Mouse (Mus musculus) T-cell, adult 2 months (primary cell): ENCODE measurements around the gene Fancf.
A peak's percentile ranks its signal among the peaks of the same experiment; 100 is the strongest.

ENCODE experiments used
- DNase-seq: peaks from one replicate; pipeline ENCODE4 v3.0.0; 2022; ENCODE audit warnings: low spot score

Fancf gene

GRCm38 (mm10) chr7:51862097-51862492, at the start of gene Fancf:
Gene Fancf, minus strand, starts transcription at chr7:51862267.
- peak; percentile 94 for DNase-seq

GRCm38 (mm10) chr7:51899066-51899465, 37.0 kb upstream of the Fancf start:
- DNase-seq: no peak

GRCm38 (mm10) chr7:51894939-51895338, 32.9 kb upstream of the Fancf start:
- DNase-seq: no peak

- DNase-seq: no peak
Observed at GRCm38 (mm10) chr7:51894133-51894801, 32.2 kb upstream of the Fancf start.

- DNase-seq: no peak
Observed at GRCm38 (mm10) chr7:51893008-51893407, 30.9 kb upstream of the Fancf start.

- DNase-seq: no peak
Observed at GRCm38 (mm10) chr7:51892224-51892965, 30.3 kb upstream of the Fancf start.

- no peak for DNase-seq
Observed at GRCm38 (mm10) chr7:51889601-51890000, 27.5 kb upstream of the Fancf start.

GRCm38 (mm10) chr7:51887678-51888567, 25.9 kb upstream of the Fancf start:
- no peak for DNase-seq

DNA sequence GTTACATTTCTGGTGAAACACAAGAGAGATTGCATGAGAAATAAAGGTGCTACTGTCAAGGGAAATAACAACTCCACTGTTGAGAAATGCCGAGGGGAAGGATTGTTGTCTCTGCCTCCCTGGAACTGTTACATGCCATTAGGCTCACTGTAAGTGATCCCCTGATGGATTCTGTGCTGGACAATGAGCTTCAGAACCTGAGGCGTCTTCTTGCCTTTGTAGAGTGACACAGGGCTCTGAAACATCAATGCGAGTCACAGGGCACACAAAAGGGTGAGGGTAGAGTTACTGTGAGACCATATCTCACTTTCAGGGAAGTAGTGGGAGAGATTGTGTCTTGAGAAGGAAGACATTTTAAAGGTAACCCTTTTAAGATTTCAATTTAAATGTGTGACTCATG, 23.3 kb upstream of the Fancf start:
- DNase-seq: no peak

DNA sequence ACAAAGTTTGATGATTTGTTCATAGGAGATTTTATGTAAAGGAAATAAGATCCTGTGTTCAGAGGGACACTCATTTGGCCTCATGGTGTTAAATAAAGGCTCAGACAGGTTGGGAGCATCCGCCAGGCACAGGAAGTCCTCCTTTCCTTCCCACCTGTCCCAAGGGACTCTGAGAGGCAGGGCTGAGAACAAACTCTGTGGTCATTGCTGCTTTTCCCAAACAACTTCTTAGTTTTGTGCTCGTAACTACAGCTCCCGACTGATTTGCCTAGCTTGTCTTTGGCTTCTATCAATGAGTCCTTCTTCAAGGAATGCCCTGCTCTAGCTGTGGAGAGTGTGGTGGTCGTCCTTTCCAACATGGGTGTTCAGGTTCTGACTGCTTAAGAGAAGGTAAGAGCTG, 18.1 kb upstream of the Fancf start:
- DNase-seq: no peak

GRCm38 (mm10) chr7:51879136-51879723, 17.2 kb upstream of the Fancf start:
- DNase-seq: peak; percentile 37

GRCm38 (mm10) chr7:51878730-51879129, 16.7 kb upstream of the Fancf start:
- DNase-seq: no peak

DNA sequence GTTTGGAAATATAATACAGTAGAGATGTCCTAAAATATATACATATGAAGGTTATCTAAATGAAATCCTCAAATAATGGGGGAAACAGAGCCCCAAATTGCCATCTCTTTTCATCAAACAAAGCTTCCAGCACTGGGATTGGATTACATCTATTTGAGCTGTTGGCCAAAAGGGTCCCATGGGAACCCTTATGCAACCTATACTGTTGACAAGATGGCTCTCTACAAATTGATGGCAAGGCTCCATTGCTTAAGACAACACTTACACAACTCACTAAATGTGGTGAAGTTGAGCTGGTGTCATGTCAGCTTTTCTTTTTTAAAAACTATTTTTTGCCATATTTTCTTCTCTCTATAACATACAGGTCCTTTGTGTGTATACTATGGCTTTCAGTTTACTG, 14.2 kb upstream of the Fancf start:
- DNase-seq: no peak

DNA sequence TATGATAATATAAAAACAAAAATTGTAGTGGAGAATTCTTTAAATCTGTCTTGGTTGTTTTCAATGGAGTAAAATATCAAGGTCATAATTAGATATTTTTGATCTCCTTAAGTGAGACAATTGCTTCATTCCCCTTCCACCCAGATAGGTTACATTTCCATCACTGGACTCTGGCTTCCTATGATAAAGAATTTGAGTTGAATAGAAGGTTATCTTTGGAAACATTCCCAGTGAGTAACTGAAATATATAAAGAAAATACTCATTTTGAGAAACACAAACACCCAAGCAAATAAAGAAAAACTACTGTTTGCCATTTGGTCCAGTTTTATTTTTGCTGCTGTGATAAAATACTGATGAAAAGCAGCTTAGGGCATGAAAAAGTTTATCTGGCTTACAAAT, 10.5 kb upstream of the Fancf start:
- DNase-seq: no peak

- no peak for DNase-seq
Observed at GRCm38 (mm10) chr7:51872041-51872440, 10.0 kb upstream of the Fancf start.

- DNase-seq: no peak
Observed at GRCm38 (mm10) chr7:51867983-51868382, 5.9 kb upstream of the Fancf start.

DNA sequence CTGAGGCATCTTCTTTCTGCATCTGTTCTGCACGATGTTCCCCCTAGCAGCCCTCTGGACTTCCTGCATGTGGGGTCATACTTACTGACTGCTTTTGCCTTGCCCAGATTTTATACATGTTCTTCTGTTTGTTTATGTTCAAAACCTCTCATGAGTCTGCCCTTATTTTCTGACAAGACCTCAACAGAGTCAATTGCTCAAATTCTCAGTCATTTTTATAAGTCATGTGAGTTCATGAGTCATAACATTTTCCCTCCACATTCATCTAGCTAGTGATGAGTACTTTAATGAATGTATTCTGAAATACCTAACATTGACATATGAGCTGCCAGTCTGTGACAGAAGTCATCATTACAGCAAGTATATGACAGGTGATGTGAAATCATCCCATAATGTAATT, 3.3 kb upstream of the Fancf start:
- DNase-seq: no peak

DNA sequence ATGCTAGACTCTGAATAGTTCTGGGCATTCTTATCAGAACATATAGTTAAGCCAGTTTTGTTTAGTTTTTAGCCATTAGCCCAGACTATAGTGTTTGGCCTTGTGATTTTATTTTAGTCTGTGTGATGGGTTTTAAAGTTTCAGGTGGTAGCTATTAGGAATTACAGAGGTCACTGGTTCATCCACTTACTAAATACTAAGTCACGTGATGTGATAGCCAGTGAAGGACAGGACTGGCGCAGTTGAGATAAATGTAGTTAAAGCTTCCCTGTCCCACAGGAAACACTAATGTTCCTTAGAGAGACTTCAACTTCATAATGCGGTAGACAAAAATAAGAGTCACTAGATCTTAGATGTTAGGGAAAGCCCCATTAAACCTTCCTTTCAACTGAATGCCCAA, 775 bp upstream of the Fancf start:
- no peak for DNase-seq

GRCm38 (mm10) chr7:51861250-51862096, 594 bp downstream of the Fancf start, which contains the start of gene Gas2:
Gene Gas2, plus strand, starts transcription at chr7:51862015.
- DNase-seq: peak; percentile 81

GRCm38 (mm10) chr7:51851890-51852507, 10.1 kb downstream of the Fancf start:
- DNase-seq: no peak

DNA sequence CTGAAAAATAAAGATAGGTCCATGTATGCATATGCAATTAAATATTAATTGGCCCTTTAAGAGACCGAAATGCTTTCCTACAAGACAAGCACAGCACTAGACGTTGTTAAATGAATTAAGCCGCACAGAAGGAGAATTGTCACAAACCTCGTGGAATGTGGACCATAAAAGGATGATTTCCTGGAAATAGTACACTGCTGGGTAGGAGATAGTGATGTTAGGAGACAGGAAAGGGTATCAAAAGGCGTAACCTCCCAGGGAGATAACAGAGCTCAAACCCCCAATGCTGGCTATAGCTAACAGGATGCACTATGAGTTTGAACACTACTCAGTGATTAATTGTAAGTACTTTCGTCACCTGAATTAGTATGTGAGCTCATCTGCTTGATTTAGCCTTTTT, 11.2 kb downstream of the Fancf start:
- no peak for DNase-seq
